Mouse (Mus musculus): ENCODE results near the gene Slc22a18.

Slc22a18 gene

DNA sequence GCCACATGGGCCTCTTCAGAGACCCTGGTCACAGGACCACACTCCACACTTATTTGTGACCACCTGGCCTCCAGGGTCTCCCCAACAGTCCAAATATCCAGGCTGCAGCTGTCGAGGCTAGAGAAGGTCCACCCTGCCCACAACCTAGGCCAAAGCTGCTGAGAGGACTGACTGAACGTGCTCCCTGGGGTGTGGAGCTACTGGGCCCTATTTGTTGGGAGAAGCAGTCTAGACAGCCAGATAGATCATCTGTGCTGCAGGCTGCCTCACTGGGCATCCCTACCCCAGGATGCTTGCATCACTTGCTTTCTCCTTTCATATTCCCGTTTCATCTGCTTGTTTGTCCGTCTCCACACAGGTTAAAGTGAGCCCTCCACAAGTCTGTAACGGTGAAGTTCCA, 11.0 kb upstream of the Slc22a18 start:
- no peak for DNase-seq (ENCODE audit: low spot score)

DNA sequence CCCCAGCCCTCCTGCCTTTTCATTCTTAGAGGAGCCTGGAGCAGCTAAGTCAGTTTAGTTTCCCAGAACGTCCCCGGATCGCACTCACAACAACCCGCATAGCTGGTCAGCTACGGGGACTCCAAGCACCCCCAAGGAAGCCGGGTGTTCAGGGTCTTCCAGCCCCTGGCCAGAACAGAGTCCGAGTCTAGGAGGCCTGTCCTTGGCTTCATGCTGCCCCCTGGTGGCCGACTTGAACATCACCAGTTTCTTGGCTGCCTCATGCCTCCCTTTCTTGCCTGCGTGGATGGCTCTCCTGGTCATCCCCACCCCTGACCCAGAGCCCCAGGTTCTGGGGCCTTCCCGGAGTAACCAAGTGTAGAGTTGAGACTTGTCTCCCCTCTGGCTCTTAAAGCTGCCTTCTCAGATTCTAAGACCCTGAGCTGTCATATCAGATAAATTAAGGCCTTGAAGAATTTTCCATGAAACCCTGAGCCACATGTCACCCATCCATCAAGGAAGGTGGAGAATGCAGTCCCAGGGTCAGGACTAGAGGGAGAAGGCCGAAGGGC, 9.6 kb upstream of the Slc22a18 start:
- DNase-seq (ENCODE audit: low spot score), result peak; percentile 54

DNA sequence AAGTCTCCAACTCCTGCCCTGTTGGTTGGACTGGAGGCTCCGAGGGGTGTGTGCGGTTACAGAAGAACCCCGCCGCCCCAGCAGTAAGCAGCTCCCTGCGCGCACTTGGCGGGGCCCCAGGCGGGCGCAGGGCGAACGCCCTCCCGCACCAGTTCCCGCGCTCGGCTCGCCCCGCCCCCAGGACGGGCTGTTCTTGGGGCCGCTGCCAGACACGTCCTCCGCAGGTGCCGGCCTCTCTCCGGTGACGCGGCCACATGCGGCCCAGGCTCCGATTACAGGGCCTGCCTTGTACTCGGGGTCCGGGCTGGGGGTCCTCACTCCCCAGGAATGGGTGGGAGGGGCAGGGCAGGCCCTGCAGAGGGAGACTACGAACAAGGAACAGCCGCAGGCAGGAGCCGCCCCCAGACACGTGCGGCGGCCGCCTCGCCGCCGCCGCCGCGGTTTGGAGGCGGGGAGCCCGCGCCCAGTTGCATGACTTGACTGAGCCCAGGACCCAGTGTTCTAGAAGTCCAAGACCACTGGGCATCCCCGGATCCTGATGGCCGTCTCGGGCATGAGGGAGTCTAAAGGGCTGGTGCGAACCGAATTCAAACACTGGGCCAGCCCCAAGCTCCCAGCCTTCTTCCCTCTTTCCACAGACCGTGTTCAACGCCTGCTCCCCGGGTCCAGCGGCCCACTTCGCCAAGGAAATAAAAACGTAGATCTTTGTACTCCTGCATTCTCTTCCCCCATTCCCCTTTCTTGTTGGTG, 8.6 kb upstream of the Slc22a18 start:
- DNase-seq (ENCODE audit: low spot score), result no peak

DNA sequence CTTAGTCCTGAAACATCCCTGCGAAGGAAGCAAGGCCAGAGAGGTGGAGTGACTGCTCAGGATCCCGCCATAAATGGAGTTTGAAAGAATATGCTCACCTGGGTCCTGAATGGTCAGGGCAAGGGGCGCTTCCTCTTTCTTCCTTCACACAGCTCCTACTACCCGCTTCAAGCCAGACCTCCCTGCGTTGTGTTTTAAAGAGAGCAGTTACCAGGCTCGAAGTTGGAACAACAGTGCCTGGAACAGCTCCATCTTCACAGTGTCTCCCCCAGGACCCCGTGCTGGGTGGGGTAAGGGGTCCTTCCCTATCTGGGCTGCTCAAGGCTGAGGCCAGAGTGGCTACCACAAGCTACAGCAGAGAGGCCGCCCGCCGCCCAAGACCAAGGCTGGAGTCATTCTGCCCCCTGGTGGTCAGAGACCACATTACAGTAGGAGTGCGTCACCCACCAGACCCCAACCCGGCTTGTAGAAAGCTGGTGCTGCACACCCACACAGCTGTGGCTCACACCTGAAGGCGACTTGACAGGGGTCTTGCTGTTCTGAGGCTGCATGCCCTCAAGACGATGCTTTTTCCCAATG, 7.3 kb upstream of the Slc22a18 start:
- peak; percentile 71 for DNase-seq (ENCODE audit: low spot score)

DNA sequence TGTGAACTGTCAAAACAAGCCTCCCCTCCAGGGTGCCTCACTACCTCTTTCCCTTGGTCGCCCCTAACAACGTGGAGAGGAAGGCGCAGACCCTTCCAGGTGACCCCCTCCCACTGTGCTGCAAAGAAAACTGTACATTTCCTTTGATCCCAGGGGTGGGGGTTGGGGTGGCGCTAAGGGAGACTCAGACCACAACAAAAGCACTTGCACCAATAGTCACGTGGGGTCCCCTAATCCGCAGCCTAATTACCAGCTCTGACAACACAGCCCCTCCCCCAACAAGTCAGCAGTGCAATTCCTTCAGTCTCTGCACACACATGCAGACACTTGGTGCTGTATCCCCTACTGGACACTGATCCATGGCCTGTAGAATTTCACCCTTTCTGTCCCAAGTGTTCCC, 5.8 kb upstream of the Slc22a18 start:
- no peak for DNase-seq (ENCODE audit: low spot score)

DNA sequence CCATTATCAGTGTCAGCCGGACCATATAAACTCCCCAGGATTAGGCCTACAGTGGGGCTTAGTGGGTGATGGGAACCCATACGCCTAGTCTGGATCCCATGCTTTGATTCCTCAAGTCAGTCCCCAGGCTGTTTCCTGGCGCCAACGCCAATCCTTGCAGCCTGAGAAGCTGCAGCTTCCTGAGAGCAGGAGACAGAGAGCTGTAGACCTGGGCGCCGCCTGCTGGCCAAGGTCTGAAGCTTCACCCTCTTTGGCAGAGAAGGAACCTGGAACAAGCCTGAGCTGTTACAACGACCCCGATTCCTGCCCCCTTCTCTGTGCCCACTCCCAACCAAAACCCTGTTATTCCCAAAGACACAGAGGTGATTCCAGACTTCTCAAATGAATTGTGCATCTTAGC, 3.6 kb upstream of the Slc22a18 start:
- DNase-seq (ENCODE audit: low spot score), result no peak

DNA sequence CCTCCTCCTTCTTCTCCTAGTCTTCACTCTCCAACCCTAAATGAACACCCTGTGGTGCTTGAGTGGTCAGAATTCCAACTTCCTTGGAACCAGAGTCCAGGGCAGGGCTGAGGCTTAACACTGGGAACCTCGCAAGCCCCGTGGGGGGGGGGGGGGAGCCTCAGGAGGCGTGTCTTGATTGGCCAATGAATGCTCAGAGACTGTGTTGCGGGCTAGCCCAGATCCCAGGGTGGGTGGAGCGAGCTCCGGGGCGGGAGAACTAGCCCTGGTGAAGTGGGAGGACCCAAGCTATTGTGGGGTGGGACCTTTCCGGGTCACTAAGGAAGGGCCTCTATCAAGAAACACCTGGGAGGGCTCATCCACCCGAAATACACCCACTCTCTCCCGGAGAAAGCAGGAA, 1.3 kb downstream of the Slc22a18 start:
- no peak for DNase-seq (ENCODE audit: low spot score)

DNA sequence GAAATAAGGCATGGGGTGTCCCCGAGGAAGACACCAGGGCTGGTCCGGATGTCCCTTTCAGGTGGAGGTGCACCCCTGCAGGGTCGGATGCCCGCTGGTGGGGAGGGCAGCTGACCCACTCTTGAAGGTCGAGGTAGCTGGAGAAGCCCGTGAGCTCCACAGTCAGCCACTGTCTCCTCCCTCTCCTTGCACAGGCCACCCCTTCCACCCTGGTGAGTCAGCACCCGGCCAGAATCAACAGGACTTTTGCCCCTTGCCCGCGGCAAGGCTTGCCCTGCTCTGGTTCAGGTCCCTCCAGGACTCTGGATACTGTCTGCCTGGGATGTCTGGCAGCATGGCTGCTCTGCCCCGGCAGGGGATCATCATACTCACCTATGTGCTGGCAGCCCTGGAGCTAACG, 2.3 kb downstream of the Slc22a18 start:
- DNase-seq (ENCODE audit: low spot score), result no peak

DNA sequence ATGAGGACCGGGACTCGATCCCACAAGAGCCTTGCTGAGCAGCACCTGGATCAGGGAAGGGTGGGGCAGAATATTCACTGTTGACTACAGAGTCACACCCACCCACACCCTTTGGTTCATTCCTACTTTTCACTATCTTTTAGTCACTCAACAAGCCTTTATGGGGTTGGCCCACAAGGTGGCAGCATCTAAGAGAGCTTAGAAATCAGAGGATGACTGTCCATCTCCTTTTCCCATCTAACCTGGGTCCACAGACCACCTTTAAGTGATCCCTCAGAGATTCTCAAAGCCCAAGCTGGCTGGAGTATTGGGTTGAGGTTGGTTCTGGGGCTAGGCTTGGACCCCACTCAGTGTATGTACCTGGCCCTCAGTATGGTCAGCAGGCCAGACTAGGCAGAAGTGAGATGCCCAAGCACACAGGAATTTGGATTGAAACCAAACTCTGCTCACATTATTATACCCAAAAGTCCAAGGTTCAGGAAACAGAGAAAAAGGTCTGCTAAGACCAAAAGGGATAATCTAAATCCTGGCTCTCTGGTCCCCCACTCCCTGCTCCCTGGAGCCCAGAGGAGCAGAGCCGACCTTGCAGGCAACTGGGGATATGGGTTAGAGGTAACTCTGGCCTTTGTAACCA, 3.3 kb downstream of the Slc22a18 start:
- DNase-seq (ENCODE audit: low spot score), result no peak

DNA sequence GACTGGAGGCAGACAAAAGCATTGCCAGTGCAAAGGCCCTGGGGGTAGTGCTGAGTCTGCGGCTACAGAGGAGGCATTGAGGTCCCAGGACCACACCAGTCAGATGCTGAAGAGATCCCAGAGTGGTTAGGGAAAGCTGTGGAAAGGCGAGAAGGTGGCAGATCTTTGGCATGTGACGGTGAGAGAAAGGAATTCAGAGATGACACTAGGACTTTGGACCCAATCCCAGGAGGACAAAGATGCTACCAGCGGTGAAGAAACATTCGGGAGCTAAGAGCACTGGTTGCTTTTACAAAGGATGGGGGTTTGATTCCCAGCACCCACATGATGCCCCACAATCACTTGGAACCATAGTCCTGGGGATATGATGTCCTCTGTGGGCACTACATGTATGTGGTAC, 4.3 kb downstream of the Slc22a18 start:
- no peak for DNase-seq (ENCODE audit: low spot score)

DNA sequence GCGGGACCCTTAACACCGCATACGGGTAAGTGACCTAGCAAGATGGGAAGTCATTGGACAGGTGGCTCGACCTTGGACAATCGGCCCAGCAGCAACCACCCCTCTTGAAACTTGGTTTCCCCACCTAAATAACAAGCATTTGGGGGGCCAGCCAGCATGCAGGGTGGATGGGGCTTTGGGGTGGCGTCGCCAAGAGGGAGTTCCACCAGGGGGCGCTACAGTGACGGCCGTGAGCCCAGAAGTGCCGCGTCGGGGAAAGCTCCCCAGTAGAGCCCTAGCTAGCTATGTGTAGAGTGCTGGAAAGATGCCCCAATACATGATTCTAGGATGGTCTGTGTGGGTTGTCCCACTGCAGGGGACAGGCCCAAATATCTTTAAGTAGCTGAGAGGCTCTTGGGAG, 7.0 kb downstream of the Slc22a18 start:
- no peak for DNase-seq (ENCODE audit: low spot score)

DNA sequence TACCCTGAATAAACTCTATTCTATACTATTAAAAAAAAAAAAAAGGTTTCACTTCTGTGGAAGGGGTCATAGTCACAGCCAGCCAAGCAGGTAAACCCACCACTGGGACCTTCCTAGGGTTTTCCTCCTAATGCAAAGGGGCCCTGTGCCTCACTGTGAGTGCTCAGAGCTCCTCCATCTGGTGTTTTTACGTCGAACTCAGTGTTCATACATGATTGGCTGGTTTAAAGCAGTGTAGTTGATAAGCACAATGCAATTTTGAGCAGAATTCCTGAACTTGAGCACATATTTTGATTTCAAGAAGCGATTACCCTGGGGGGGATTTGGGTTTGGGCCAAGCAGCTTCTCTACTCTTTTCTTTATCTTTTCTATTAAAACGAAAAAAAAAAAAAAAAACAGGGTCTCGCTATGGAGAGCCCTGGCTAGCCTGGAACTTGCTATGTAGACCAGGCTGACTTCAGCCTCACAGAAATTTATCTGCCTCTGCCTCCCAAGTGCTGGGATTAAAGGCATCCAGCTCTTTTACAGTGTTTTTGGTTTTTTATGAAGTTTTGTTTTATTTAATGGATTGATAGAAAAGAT, 8.4 kb downstream of the Slc22a18 start:
- no peak for DNase-seq (ENCODE audit: low spot score)

DNA sequence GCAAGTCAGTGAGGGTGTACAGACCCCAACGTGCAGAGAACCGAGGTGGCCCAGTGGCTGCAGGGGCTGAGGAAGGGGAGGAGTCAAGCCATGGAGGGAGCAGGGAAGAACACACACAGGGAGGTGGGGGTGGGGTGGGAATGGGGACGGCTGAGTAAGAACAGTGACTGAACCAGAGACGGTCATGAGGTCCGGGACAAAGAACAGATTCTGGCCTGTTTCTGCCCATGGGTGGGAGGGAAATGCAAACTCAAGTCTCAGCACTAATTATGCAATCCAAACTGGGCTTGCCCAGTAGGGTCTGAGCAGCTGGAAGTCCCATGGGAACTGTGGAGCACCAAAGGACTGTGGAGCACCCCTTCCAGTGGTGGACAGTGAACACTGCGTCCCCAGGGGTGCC, 9.0 kb downstream of the Slc22a18 start:
- no peak for DNase-seq (ENCODE audit: low spot score)

DNA sequence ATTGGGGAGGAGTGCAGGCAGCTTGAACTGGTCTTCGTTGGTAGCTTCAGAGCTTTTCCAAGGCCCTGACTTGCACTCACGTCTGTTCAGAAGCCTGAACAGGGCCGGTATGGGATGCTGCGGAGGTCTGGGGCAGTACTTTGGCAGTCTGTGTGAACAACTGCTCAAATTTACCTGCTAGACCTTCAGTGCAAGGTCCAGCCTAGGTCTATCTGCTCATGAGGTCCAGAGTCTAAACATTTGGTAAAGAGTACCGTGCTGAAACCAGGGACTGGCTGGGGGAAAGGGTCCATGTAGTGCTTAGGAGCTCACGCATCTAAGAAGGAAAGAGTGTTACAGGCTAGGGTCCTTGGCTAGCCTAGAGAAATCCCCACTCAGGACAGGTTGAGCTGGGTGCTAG, 16.2 kb downstream of the Slc22a18 start:
- no peak for DNase-seq (ENCODE audit: low spot score)

DNA sequence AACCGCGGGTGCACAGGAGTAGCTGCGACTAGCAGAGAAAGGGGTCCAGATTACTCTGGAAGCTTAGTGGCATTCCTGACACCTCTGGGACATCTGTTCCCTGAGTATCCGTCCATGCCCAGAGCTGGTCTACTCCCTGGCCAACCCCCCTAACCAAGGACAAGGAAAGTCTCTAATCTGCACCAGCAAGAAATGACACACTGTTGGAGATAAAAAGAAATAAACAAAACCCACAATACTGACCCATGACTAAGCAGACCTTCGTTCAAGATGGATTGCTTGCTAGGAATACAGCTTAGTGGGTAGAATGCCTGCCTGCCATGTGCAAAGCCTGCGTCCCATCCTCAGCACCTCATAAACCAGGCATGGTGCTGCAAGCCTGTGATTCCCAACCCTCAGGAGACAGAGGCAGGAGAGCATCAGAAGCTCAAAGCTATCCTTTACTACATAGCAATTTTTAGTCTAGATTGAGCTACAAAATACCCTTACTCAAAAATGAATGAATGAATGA, 20.1 kb downstream of the Slc22a18 start:
- DNase-seq (ENCODE audit: low spot score), result no peak

DNA sequence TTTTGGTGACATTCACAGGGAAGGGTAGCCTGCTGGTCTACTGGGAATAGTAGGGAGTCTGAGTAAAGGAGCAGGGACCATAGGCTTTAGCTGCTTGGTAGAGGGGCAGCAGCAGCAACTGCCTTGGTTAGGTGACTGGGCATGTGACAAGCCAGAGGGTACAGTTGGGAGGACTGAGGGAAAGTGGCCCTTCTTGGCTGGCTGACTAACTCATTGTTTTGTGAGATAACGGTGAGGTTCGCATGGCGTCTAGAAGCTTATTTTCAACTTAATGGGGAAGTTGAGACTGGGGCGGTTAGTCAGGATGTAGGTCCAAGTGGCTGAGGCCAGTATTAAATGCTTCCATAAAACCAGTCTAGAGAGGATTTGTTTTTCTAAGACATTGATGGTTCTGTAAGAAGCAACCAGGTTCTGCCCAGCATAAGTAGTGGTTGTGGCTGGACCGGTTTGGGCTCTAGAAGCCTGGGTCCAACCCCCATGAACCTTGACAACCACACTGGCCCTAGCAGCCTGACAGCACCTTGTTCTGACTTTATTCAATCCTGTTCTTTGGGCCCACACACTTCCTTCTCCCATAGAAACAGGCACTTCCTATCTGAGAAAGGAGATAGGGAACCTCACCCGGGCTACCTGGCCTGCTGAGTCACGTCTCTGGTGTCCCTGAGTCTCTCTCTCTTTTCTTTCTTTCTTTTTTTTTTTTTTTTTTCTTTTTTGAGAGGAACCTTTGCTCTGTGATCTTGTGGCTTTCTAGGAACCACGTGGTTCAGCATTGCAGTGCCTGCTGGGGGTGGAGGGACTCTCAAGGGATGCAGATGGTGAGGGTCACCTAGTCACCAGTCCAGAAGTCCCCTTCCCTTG, 21.8 kb downstream of the Slc22a18 start:
- no peak for DNase-seq (ENCODE audit: low spot score)

DNA sequence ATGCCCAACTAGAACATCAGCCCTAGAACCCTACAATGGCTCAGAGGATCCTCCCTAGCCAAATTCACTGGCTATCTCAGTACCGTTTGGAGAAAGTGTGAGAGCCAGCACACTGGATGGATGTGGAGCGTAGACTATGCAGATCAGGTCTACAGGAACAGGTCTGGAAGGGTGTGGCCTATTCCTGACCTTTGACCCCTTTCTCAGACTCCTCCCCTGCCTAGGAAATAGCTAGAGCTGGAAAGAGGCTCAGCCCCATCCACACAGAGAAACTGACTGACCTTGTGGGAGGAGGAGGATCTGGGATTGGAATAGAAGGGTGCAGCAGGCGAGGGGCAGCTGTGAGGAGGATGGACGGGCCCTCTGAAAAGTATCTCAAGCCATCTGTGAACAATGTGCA, 25.0 kb downstream of the Slc22a18 start:
- DNase-seq (ENCODE audit: low spot score), result no peak

DNA sequence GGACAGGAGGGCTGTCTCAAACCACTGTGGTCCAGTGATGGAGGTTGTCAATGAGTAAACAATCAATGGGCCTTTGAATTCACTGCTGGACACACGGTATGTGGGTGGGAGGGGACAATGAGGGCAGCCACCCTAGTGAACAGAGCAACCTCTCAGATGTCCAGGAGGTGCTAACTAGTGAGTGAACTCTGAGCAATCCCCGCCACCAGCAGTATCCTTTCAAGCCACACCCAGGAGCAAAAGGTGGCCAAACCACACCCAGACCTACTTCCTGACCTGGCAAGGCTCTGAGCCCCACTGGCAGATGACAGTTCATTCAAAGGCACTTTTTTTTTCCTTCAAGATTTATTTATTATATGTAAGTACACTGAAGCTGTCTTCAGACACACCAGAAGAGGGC, 27.4 kb downstream of the Slc22a18 start:
- DNase-seq (ENCODE audit: low spot score), result no peak

DNA sequence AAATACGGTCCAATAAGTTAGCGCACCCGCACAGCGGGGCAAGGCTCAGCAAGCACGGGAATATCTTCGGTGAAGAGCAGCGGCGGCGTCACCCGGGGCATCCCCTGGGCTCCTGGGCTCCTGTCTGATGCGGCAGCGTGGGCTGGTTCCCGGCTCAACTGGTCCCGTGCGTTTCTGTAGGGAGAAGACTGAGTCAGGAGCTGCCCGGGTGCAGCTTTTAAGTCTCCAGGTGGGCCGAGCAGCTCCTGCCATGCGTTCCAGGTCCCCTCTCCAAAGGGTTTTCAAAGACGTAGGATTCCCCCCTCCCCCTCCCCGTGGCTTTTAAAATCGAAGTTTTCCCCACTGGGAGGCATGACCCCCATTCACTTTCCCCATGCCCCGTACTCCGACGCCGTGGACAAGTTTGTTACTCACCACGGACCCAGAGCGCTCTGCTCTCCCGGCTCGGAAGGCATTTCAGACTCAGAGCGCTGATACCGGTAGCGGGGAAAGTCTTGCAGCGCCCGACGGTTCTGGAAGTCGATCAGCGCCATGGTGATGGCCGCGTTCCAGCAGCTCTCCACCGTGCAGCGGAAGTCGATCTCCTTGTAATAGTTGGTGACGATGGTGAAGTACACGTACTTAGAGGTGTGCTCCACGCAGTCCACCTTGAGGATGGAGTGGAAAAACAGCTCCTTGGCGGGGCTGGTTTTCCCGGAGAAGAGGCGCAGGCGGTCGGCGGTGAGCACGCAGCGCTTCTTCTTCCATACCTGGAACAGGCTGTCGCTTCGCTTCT, 28.3 kb downstream of the Slc22a18 start:
- DNase-seq (ENCODE audit: low spot score), result no peak

DNA sequence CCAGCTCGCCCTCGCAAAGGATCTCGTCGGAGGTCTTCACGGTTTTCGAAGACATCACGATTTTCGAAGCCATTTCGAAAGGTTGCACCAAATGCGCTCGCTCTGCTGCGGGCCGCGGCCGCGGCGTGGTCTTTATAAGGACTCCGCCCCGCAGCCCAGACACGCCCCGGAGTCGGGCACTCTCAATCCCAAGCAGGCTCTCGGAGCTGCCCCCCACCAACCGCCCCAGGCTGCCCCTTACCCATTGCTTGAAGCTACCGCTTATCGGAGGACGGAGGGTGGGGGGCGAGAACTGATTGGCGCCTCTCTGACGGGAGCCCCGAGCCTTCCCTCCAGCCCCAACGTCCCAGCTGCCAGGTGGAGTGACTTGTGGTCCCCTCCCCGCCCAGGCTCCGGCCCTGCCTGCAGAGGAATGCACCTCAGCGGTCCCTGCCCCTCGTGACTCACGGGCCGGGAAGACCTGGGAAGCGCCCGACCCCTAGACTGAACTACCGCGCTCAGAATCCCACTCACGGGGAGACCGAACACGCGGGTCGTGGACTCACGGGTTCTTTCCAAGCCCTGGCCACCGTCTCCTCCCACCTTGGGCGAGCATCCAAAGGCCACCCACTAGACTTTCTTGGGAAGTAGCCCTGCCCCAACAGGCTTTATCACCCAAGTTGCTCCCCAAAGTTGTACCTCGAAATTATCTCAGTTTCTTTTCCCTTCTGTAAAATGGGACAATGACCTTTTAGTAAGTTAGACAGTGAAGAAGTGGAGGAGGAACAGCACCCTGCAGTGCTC, 29.1 kb downstream of the Slc22a18 start, which contains the start of gene Phlda2:
Gene Phlda2 (minus strand): TSS at position 733 of the 783 bp plus-strand sequence.
- DNase-seq (ENCODE audit: low spot score), result no peak
